Mouse (Mus musculus) G1E (cell line): ENCODE results near the gene Cacnb3. TPM values are rescaled to one million over a fixed set of nuclear protein-coding genes. Genes with fewer than 3 reads are reported as not detected.

ENCODE experiments used
- ATAC-seq: 2 replicates; pipeline ENCODE4 v1.8.0; 2016; ENCODE audit warnings: mild to moderate bottlenecking; ENCODE audit not compliant: insufficient number of reproducible peaks, poor library complexity, low FRiP score, severe bottlenecking; ENCODE audit errors: extremely low read depth
- DNase-seq: peaks from one replicate; pipeline ENCODE4 v3.0.0; 2012; ENCODE audit warnings: low spot score
- H3K27me3 ChIP-seq: 2 replicates; pipeline ENCODE4 v1.6.1; 2012; ENCODE audit warnings: mild to moderate bottlenecking, low read length, inconsistent platforms; ENCODE audit not compliant: insufficient read depth
- H3K36me3 ChIP-seq: replicated peaks from 2 replicates; pipeline ENCODE3; 2012; ENCODE audit warnings: mild to moderate bottlenecking, inconsistent platforms
- H3K4me1 ChIP-seq: 2 replicates; pipeline ENCODE4 v1.6.1; 2012; ENCODE audit warnings: low read depth, low read length, inconsistent platforms, mixed read lengths; ENCODE audit not compliant: insufficient read depth
- H3K4me3 ChIP-seq: 2 replicates; pipeline ENCODE4 v1.5.1; 2012; ENCODE audit warnings: low read depth, mild to moderate bottlenecking, inconsistent platforms, low read length, moderate library complexity, mixed read lengths
- H3K9me3 ChIP-seq: replicated peaks from 2 replicates; pipeline ENCODE4 v1.6.1; 2012; ENCODE audit warnings: inconsistent platforms
- CTCF ChIP-seq: IDR thresholded peaks from 2 replicates; pipeline ENCODE4 v1.5.1; 2012; ENCODE audit warnings: low read depth, low read length, inconsistent platforms, mixed read lengths
- GATA1 ChIP-seq: IDR thresholded peaks from 2 replicates; pipeline ENCODE4 v1.6.1; 2012; ENCODE audit warnings: borderline replicate concordance, low read length, inconsistent platforms, mixed read lengths
- GATA2 ChIP-seq: IDR thresholded peaks from 2 replicates; pipeline ENCODE4 v1.6.1; 2012; ENCODE audit warnings: low read depth, low read length, inconsistent platforms, borderline replicate concordance
- POLR2AphosphoS5 ChIP-seq: IDR thresholded peaks from 2 replicates; pipeline ENCODE4 v1.6.1; 2012; ENCODE audit warnings: low read depth, low read length, inconsistent platforms; ENCODE audit not compliant: insufficient replicate concordance
- TAL1 ChIP-seq: conservative IDR thresholded peaks from 2 replicates; pipeline ENCODE4 v1.6.1; 2012; ENCODE audit warnings: low read depth, low read length, inconsistent platforms, mixed read lengths
- polyA plus RNA-seq: library from polyadenylated mRNA; stranded (reverse); fragments of >175 nt; gene quantifications from 2 replicates; pipeline ENCODE4 v1.2.3, GENCODE M21; 2012
- total RNA-seq, 2 experiments: library from RNA; stranded (forward) in 1 of 2; stranded (reverse) in 1 of 2; fragments of 200-1000 nt in 1 of 2; fragments of >200 nt in 1 of 2; fragmentation: Nextera tagmentation in 1 of 2; gene quantifications; 2 replicates each; pipeline ENCODE4 v1.2.3; 2014 to 2017

Cacnb3 gene
- total and polyA plus RNA-seq, 3 experiments, result 0.22 TPM; not detected in 1

DNA sequence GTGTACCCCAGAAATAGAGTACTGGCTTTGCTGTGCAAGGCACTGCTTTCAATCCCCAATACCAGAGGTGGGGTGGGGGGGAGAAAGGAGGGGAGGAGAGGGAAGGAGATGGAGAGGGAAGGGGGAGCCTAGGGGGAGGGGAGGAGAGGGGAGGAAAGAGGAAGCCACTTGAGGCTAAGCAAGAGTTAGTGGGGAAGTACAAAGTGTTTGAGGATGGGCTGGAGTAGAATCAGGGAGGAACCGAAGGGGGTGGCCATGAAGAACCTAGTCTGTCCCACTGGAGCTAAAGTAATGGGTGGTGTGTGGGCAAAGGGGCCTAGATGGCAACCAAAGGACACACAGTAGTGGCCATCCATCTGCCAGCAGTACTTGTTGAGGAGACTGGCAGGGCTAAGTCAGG is 53.1 kb downstream of the Cacnb3 start:
- no peak for ATAC-seq
- peaks cover 73% of the 10 kb centered on the region for H3K4me1 ChIP-seq
- peaks cover 2% of the 10 kb centered on the region for H3K9me3 ChIP-seq
- DNase-seq, result peak; percentile 60
- TF ChIP-seq GATA2 (no peak), GATA1 (no peak), POLR2AphosphoS5 (no peak), CTCF (no peak), TAL1 (no peak)
- no peaks in the 10 kb centered on the region for H3K36me3 ChIP-seq
- H3K4me3 ChIP-seq, result no peak overlapping the region; the same call in 1 of the 2 replicates
- H3K27me3 ChIP-seq, result peaks cover 10% of the 10 kb centered on the region

DNA sequence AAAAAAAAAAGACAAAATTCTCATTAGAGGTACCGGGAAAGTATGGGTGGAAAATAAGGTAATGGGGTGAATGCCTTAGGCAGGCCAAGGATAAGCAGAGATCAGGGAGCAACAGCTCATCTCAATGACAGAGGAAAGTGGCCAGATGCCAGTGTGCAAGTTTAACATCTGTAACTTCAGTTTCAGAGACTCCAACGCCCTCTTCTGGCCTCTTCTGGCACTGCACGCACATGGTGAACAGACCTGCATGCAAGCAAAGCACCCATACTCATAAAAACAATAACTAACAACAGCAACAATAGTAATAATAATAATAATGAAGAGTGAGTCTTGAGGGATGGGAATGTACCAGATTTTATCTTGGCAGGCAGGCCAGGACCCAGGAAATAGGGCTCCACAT is 55.3 kb downstream of the Cacnb3 start:
- H3K4me1 ChIP-seq, result peaks cover 63% of the 10 kb centered on the region
- no peak for TF ChIP-seq TAL1
- 0 out of 2 replicates have a peak, but pooled peaks have one; percentile 15 for TF ChIP-seq CTCF
- no peak for DNase-seq
- ATAC-seq, result no peak
- peaks cover 20% of the 10 kb centered on the region for H3K27me3 ChIP-seq
- no peak overlapping the region for H3K4me3 ChIP-seq
- no peaks in the 10 kb centered on the region for H3K36me3 ChIP-seq
- peaks cover 2% of the 10 kb centered on the region for H3K9me3 ChIP-seq

DNA sequence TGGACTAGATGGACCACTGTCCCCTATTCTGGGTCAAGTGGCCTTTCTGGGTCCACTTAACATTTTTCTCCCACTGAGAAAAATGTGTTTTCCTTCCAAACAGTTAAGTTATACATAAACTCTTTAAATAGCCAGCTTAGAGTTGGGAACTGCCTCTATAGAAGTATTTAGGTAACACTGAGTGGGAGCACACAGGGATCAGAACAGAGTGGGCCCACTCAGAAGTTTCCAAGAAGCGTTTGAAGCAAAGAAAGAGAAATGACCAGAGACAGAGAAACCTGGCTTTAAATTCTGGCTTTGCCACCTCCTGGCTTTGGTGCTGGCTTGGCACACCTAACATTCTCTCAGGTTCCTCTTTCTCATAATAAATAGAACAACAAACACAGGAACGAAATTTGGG is 59.0 kb downstream of the Cacnb3 start:
- TF ChIP-seq GATA1 (no peak), CTCF (no peak), GATA2 (no peak), TAL1 (no peak), POLR2AphosphoS5 (no peak)
- no peak for ATAC-seq
- H3K27me3 ChIP-seq, result peaks cover 36% of the 10 kb centered on the region
- DNase-seq, result no peak
- peaks cover 37% of the 10 kb centered on the region for H3K4me1 ChIP-seq
- no peaks in the 10 kb centered on the region for H3K36me3 ChIP-seq
- H3K4me3 ChIP-seq, result no peak overlapping the region
- H3K9me3 ChIP-seq, result peaks cover 2% of the 10 kb centered on the region

DNA sequence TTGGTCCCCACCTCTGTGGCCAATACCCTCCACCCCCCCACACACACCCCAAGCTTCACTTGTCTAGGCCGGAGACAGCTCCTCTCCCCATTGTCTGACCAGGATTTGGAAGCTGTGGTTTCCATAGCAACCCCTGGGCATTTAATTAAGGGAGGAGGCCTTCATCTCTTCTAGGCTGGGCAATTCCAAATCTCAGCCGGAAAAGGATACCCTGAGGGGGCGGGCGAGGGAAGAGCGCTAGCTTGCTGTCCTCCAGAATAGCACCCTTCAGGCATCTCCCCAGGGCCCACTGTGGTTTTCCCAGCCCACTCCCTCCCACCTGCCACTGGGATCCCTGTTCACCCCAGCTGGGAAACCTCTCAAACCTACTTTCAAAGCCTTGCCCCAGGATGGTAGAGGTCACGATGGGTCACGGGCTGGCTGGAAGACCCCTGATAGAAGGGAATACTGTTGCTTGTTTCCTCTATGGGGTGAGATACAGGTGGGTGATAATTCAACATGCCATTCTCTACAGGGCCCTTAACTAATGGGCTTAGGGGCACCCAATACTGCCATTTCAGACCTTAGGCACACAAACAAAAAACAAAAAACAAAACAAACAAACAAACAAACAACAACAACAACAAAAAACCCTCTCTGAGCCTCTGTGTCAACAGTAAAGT is 61.0 kb downstream of the Cacnb3 start:
- Histone ChIP-seq H3K36me3 (no peaks in the 10 kb centered on the region), H3K27me3 (peaks cover 44% of the 10 kb centered on the region), H3K9me3 (no peaks in the 10 kb centered on the region; the same call in 1 of the 2 replicates), H3K4me1 (peaks cover 34% of the 10 kb centered on the region), H3K4me3 (no peak overlapping the region)
- ATAC-seq, result no peak
- DNase-seq, result no peak
- TF ChIP-seq CTCF (no peak), GATA2 (no peak), POLR2AphosphoS5 (no peak), GATA1 (no peak), TAL1 (no peak)

DNA sequence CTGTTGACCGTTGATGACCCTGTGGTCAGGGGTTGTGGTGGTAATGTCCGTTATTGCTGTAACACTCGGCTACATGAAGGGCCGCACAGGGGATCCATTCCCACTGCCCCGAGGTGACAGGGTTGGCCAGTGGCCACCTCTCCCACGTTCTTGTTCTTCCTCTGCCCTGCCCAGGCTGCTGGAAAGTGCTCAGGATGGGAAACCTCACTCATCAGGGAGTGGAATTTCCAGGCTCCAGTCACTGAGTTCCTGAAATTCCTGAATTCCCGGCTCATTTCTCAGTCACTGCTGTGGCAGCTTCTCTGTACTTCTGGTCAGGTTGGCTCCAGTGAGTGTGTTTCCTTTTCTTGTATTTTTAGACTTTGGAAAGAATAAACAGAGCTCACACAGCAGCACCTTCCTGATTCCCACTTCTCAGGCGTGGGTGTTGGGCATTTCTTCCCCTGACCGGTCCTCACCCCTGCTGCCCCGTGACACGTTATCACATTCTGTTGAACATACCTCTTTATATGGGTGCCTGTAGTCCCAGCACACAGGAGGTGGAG is 61.6 kb downstream of the Cacnb3 start:
- TF ChIP-seq POLR2AphosphoS5, result no peak
- no peak for TF ChIP-seq GATA1
- TF ChIP-seq CTCF, result no peak
- no peak for TF ChIP-seq GATA2
- no peak for TF ChIP-seq TAL1
- DNase-seq (no peak), ATAC-seq (no peak)
- Histone ChIP-seq H3K4me3 (no peak overlapping the region), H3K4me1 (peaks cover 34% of the 10 kb centered on the region), H3K27me3 (peaks cover 44% of the 10 kb centered on the region), H3K9me3 (no peaks in the 10 kb centered on the region; the same call in 1 of the 2 replicates), H3K36me3 (no peaks in the 10 kb centered on the region)

Other genes starting within 250 kb of the Cacnb3 start
- gene Olfr283, start 249.9 kb upstream of the Cacnb3 start, total RNA-seq (2014; fragmentation: Nextera tagmentation), result not detected in 2 replicates
- gene Olfr283, start 249.9 kb upstream of the Cacnb3 start, total RNA-seq (2017), result not detected in 2 replicates
- not detected in 2 replicates for gene Olfr283, start 249.9 kb upstream of the Cacnb3 start, polyA plus RNA-seq
- gene Olfr282, start 199.6 kb upstream of the Cacnb3 start, total RNA-seq (2014; fragmentation: Nextera tagmentation), result not detected in 2 replicates
- gene Olfr282, start 199.6 kb upstream of the Cacnb3 start, total RNA-seq (2017), result 0.12 TPM in 1 of 2 replicates, not detected in the other
- not detected in 2 replicates for gene Olfr282, start 199.6 kb upstream of the Cacnb3 start, polyA plus RNA-seq
- gene Olfr281, start 178.3 kb upstream of the Cacnb3 start, total RNA-seq (2014; fragmentation: Nextera tagmentation), result not detected in 2 replicates
- 0.11 and 0.17 TPM in 2 replicates for gene Olfr281, start 178.3 kb upstream of the Cacnb3 start, total RNA-seq (2017)
- not detected in 2 replicates for gene Olfr281, start 178.3 kb upstream of the Cacnb3 start, polyA plus RNA-seq
- gene OR5BS1P, start 160.9 kb upstream of the Cacnb3 start, total RNA-seq (2014; fragmentation: Nextera tagmentation), result not detected in 2 replicates
- 0.06 and 0.11 TPM in 2 replicates for gene OR5BS1P, start 160.9 kb upstream of the Cacnb3 start, total RNA-seq (2017)
- gene OR5BS1P, start 160.9 kb upstream of the Cacnb3 start, polyA plus RNA-seq, result not detected in 2 replicates
- gene Lalba, start 148.1 kb upstream of the Cacnb3 start, total RNA-seq (2014; fragmentation: Nextera tagmentation), result not detected in 2 replicates
- not detected in 2 replicates for gene Lalba, start 148.1 kb upstream of the Cacnb3 start, total RNA-seq (2017)
- not detected in 2 replicates for gene Lalba, start 148.1 kb upstream of the Cacnb3 start, polyA plus RNA-seq
- gene Olfr279, start 138.4 kb upstream of the Cacnb3 start, total RNA-seq (2014; fragmentation: Nextera tagmentation), result not detected in 2 replicates
- 0.11 and 0.17 TPM in 2 replicates for gene Olfr279, start 138.4 kb upstream of the Cacnb3 start, total RNA-seq (2017)
- not detected in 2 replicates for gene Olfr279, start 138.4 kb upstream of the Cacnb3 start, polyA plus RNA-seq
- 26.9 and 39.8 TPM in 2 replicates for gene Kansl2, start 96.6 kb upstream of the Cacnb3 start, total RNA-seq (2014; fragmentation: Nextera tagmentation)
- 49.1 and 50.4 TPM in 2 replicates for gene Kansl2, start 96.6 kb upstream of the Cacnb3 start, total RNA-seq (2017)
- gene Kansl2, start 96.6 kb upstream of the Cacnb3 start, polyA plus RNA-seq, result 44.3 and 52.5 TPM in 2 replicates
- 76.1 and 84.6 TPM in 2 replicates for gene Ccnt1, start 59.9 kb upstream of the Cacnb3 start, total RNA-seq (2014; fragmentation: Nextera tagmentation)
- gene Ccnt1, start 59.9 kb upstream of the Cacnb3 start, total RNA-seq (2017), result 74.6 and 78.2 TPM in 2 replicates
- gene Ccnt1, start 59.9 kb upstream of the Cacnb3 start, polyA plus RNA-seq, result 5.7 and 6.4 TPM in 2 replicates
- gene 4930415O20Rik, start 59.8 kb upstream of the Cacnb3 start, total RNA-seq (2014; fragmentation: Nextera tagmentation), result not detected in 2 replicates
- not detected in 2 replicates for gene 4930415O20Rik, start 59.8 kb upstream of the Cacnb3 start, total RNA-seq (2017)
- not detected in 2 replicates for gene 4930415O20Rik, start 59.8 kb upstream of the Cacnb3 start, polyA plus RNA-seq
- 5.0 TPM in 1 of 2 replicates, not detected in the other for gene Adcy6, start 20.8 kb upstream of the Cacnb3 start, total RNA-seq (2014; fragmentation: Nextera tagmentation)
- 0.22 TPM in 1 of 2 replicates, not detected in the other for gene Adcy6, start 20.8 kb upstream of the Cacnb3 start, total RNA-seq (2017)
- gene Adcy6, start 20.8 kb upstream of the Cacnb3 start, polyA plus RNA-seq, result not detected in 2 replicates
- gene Ddx23, start 32.1 kb downstream of the Cacnb3 start, total RNA-seq (2014; fragmentation: Nextera tagmentation), result 61.4 and 66.6 TPM in 2 replicates
- gene Ddx23, start 32.1 kb downstream of the Cacnb3 start, total RNA-seq (2017), result 101 and 154 TPM in 2 replicates
- 100 and 112 TPM in 2 replicates for gene Ddx23, start 32.1 kb downstream of the Cacnb3 start, polyA plus RNA-seq
- gene Rnd1, start 46.6 kb downstream of the Cacnb3 start, total RNA-seq (2014; fragmentation: Nextera tagmentation), result 3.2 and 3.3 TPM in 2 replicates
- 1.2 and 1.5 TPM in 2 replicates for gene Rnd1, start 46.6 kb downstream of the Cacnb3 start, total RNA-seq (2017)
- 1.0 and 1.1 TPM in 2 replicates for gene Rnd1, start 46.6 kb downstream of the Cacnb3 start, polyA plus RNA-seq
- 1.0 TPM in 1 of 2 replicates, not detected in the other for gene Ccdc65, start 77.4 kb downstream of the Cacnb3 start, total RNA-seq (2014; fragmentation: Nextera tagmentation)
- 0.06 and 0.60 TPM in 2 replicates for gene Ccdc65, start 77.4 kb downstream of the Cacnb3 start, total RNA-seq (2017)
- not detected in 2 replicates for gene Ccdc65, start 77.4 kb downstream of the Cacnb3 start, polyA plus RNA-seq
- gene Fkbp11, start 97.4 kb downstream of the Cacnb3 start, total RNA-seq (2014; fragmentation: Nextera tagmentation), result 11.5 and 14.1 TPM in 2 replicates
- gene Fkbp11, start 97.4 kb downstream of the Cacnb3 start, total RNA-seq (2017), result 6.2 and 6.7 TPM in 2 replicates
- 20.2 and 23.8 TPM in 2 replicates for gene Fkbp11, start 97.4 kb downstream of the Cacnb3 start, polyA plus RNA-seq
- gene Arf3, start 132.4 kb downstream of the Cacnb3 start, total RNA-seq (2014; fragmentation: Nextera tagmentation), result 60.9 and 65.0 TPM in 2 replicates
- 37.9 and 41.6 TPM in 2 replicates for gene Arf3, start 132.4 kb downstream of the Cacnb3 start, total RNA-seq (2017)
- gene Arf3, start 132.4 kb downstream of the Cacnb3 start, polyA plus RNA-seq, result 55.4 and 58.2 TPM in 2 replicates
- not detected in 2 replicates for gene Wnt10b, start 147.3 kb downstream of the Cacnb3 start, total RNA-seq (2014; fragmentation: Nextera tagmentation)
- gene Wnt10b, start 147.3 kb downstream of the Cacnb3 start, total RNA-seq (2017), result 0.27 TPM in 1 of 2 replicates, not detected in the other
- 0.05 and 0.09 TPM in 2 replicates for gene Wnt10b, start 147.3 kb downstream of the Cacnb3 start, polyA plus RNA-seq
- not detected in 2 replicates for gene Wnt1, start 159.0 kb downstream of the Cacnb3 start, total RNA-seq (2014; fragmentation: Nextera tagmentation)
- not detected in 2 replicates for gene Wnt1, start 159.0 kb downstream of the Cacnb3 start, total RNA-seq (2017)
- gene Wnt1, start 159.0 kb downstream of the Cacnb3 start, polyA plus RNA-seq, result not detected in 2 replicates
- not detected in 2 replicates for gene Ddn, start 178.7 kb downstream of the Cacnb3 start, total RNA-seq (2014; fragmentation: Nextera tagmentation)
- 0.17 and 0.22 TPM in 2 replicates for gene Ddn, start 178.7 kb downstream of the Cacnb3 start, total RNA-seq (2017)
- gene Ddn, start 178.7 kb downstream of the Cacnb3 start, polyA plus RNA-seq, result 0.07 and 0.08 TPM in 2 replicates
- gene Prkag1, start 200.7 kb downstream of the Cacnb3 start, total RNA-seq (2014; fragmentation: Nextera tagmentation), result 62.8 and 72.4 TPM in 2 replicates
- 114 and 150 TPM in 2 replicates for gene Prkag1, start 200.7 kb downstream of the Cacnb3 start, total RNA-seq (2017)
- 106 and 142 TPM in 2 replicates for gene Prkag1, start 200.7 kb downstream of the Cacnb3 start, polyA plus RNA-seq
- 141 and 150 TPM in 2 replicates for gene Kmt2d, start 240.4 kb downstream of the Cacnb3 start, total RNA-seq (2014; fragmentation: Nextera tagmentation)
- 22.1 and 27.0 TPM in 2 replicates for gene Kmt2d, start 240.4 kb downstream of the Cacnb3 start, total RNA-seq (2017)
- 42.8 and 57.8 TPM in 2 replicates for gene Kmt2d, start 240.4 kb downstream of the Cacnb3 start, polyA plus RNA-seq